Mouse (Mus musculus): Measurements from ENCODE around the gene Grik5.
"Not testable (repeated sequence)": the region's sequence is repeated elsewhere in the genome, so short reads cannot be mapped to it uniquely, and the experiment has no call there.

The Grik5 gene

GRCm38 (mm10) chr7:25058836-25059235 lies 13.3 kb downstream of the Grik5 start:
- TF ChIP-seq CTCF (conservative IDR thresholded peaks at IDR 0.05; ENCODE audit: low read length), result no peak
- no peak for TF ChIP-seq POU5F1 (IDR thresholded peaks at IDR 0.05; ENCODE audit: borderline replicate concordance, low read length)
- TF ChIP-seq NANOG (IDR thresholded peaks at IDR 0.05; ENCODE audit: borderline replicate concordance, low read length), result no peak
- peak overlapping the region; percentile 51; the same call in 1 of the 2 replicates for H3K4me3 ChIP-seq (replicated peaks; ENCODE audit: low read length)
- H3K9me3 ChIP-seq (ENCODE audit: low read length), result no peaks in the 10 kb centered on the region
- no peaks in the 10 kb centered on the region for H3K27me3 ChIP-seq (ENCODE audit: insufficient read depth, low read length)
- H3K36me3 ChIP-seq (ENCODE audit: insufficient read depth, low read length), result peaks cover 64% of the 10 kb centered on the region
- peaks cover 10% of the 10 kb centered on the region for H3K4me1 ChIP-seq (replicated peaks; ENCODE audit: low read depth, low read length)

- H3K27me3 ChIP-seq (ENCODE audit: insufficient read depth, low read length), result no peaks in the 10 kb centered on the region
- no peak for TF ChIP-seq POU5F1 (IDR thresholded peaks at IDR 0.05; ENCODE audit: borderline replicate concordance, low read length)
- TF ChIP-seq CTCF (conservative IDR thresholded peaks at IDR 0.05; ENCODE audit: low read length), result no peak
- no peak for TF ChIP-seq NANOG (IDR thresholded peaks at IDR 0.05; ENCODE audit: borderline replicate concordance, low read length)
- H3K4me1 ChIP-seq (replicated peaks; ENCODE audit: low read depth, low read length), result peaks cover 10% of the 10 kb centered on the region
- H3K9me3 ChIP-seq (ENCODE audit: low read length), result no peaks in the 10 kb centered on the region
- peaks cover 60% of the 10 kb centered on the region for H3K36me3 ChIP-seq (ENCODE audit: insufficient read depth, low read length)
- peak overlapping the region; percentile 51 for H3K4me3 ChIP-seq (replicated peaks; ENCODE audit: low read length)
These were observed 13.8 kb downstream of the Grik5 start for GRCm38 (mm10) chr7:25058394-25058793.

- H3K4me3 ChIP-seq (replicated peaks; ENCODE audit: low read length), result peak overlapping the region; percentile 51; the same call in 1 of the 2 replicates
- H3K9me3 ChIP-seq (ENCODE audit: low read length), result no peaks in the 10 kb centered on the region
- TF ChIP-seq NANOG (IDR thresholded peaks at IDR 0.05; ENCODE audit: borderline replicate concordance, low read length) (no peak), CTCF (conservative IDR thresholded peaks at IDR 0.05; ENCODE audit: low read length) (no peak), POU5F1 (IDR thresholded peaks at IDR 0.05; ENCODE audit: borderline replicate concordance, low read length) (no peak)
- H3K27me3 ChIP-seq (ENCODE audit: insufficient read depth, low read length), result no peaks in the 10 kb centered on the region
- H3K4me1 ChIP-seq (replicated peaks; ENCODE audit: low read depth, low read length), result peaks cover 10% of the 10 kb centered on the region
- H3K36me3 ChIP-seq (ENCODE audit: insufficient read depth, low read length), result peaks cover 54% of the 10 kb centered on the region
These were observed 14.3 kb downstream of the Grik5 start for GRCm38 (mm10) chr7:25057888-25058287.

- peaks cover 50% of the 10 kb centered on the region for H3K36me3 ChIP-seq (ENCODE audit: insufficient read depth, low read length)
- TF ChIP-seq POU5F1 (IDR thresholded peaks at IDR 0.05; ENCODE audit: borderline replicate concordance, low read length) (no peak), CTCF (conservative IDR thresholded peaks at IDR 0.05; ENCODE audit: low read length) (no peak), NANOG (IDR thresholded peaks at IDR 0.05; ENCODE audit: borderline replicate concordance, low read length) (no peak)
- no peak overlapping the region for H3K4me3 ChIP-seq (replicated peaks; ENCODE audit: low read length)
- no peaks in the 10 kb centered on the region for H3K9me3 ChIP-seq (ENCODE audit: low read length)
- H3K27me3 ChIP-seq (ENCODE audit: insufficient read depth, low read length), result no peaks in the 10 kb centered on the region
- H3K4me1 ChIP-seq (replicated peaks; ENCODE audit: low read depth, low read length), result peaks cover 10% of the 10 kb centered on the region
These were observed 15.2 kb downstream of the Grik5 start for GRCm38 (mm10) chr7:25056951-25057350.

- TF ChIP-seq NANOG (IDR thresholded peaks at IDR 0.05; ENCODE audit: borderline replicate concordance, low read length) (no peak), POU5F1 (IDR thresholded peaks at IDR 0.05; ENCODE audit: borderline replicate concordance, low read length) (no peak), CTCF (conservative IDR thresholded peaks at IDR 0.05; ENCODE audit: low read length) (no peak)
- peaks cover 7% of the 10 kb centered on the region for H3K4me1 ChIP-seq (replicated peaks; ENCODE audit: low read depth, low read length)
- no peaks in the 10 kb centered on the region for H3K9me3 ChIP-seq (ENCODE audit: low read length)
These were observed 19.6 kb downstream of the Grik5 start for GRCm38 (mm10) chr7:25052587-25052986.

GRCm38 (mm10) chr7:25049295-25049930 lies 22.7 kb downstream of the Grik5 start:
- TF ChIP-seq POU5F1 (IDR thresholded peaks at IDR 0.05; ENCODE audit: borderline replicate concordance, low read length) (no peak), NANOG (IDR thresholded peaks at IDR 0.05; ENCODE audit: borderline replicate concordance, low read length) (no peak), CTCF (conservative IDR thresholded peaks at IDR 0.05; ENCODE audit: low read length) (no peak)

More at GRCm38 (mm10) chr7:25052587-25052986, 19.6 kb downstream of the Grik5 start:
- Histone ChIP-seq H3K4me3 (replicated peaks; ENCODE audit: low read length) (no peak overlapping the region), H3K36me3 (ENCODE audit: insufficient read depth, low read length) (peaks cover 29% of the 10 kb centered on the region; the same call in 1 of the 2 replicates), H3K27me3 (ENCODE audit: insufficient read depth, low read length) (no peaks in the 10 kb centered on the region)

GRCm38 (mm10) chr7:25047363-25047762 lies 24.8 kb downstream of the Grik5 start:
- peaks cover 51% of the 10 kb centered on the region for H3K4me1 ChIP-seq (replicated peaks; ENCODE audit: low read depth, low read length)
- H3K4me3 ChIP-seq (replicated peaks; ENCODE audit: low read length), result no peak overlapping the region
- H3K27me3 ChIP-seq (ENCODE audit: insufficient read depth, low read length), result no peaks in the 10 kb centered on the region
- no peaks in the 10 kb centered on the region for H3K9me3 ChIP-seq (ENCODE audit: low read length)
- no peak for TF ChIP-seq NANOG (IDR thresholded peaks at IDR 0.05; ENCODE audit: borderline replicate concordance, low read length)
- no peak for TF ChIP-seq POU5F1 (IDR thresholded peaks at IDR 0.05; ENCODE audit: borderline replicate concordance, low read length)
- TF ChIP-seq CTCF (conservative IDR thresholded peaks at IDR 0.05; ENCODE audit: low read length), result no peak
- H3K36me3 ChIP-seq (ENCODE audit: insufficient read depth, low read length), result peaks cover 7% of the 10 kb centered on the region; the same call in 1 of the 2 replicates

More at GRCm38 (mm10) chr7:25049295-25049930, 22.7 kb downstream of the Grik5 start:
- Histone ChIP-seq H3K9me3 (ENCODE audit: low read length) (no peaks in the 10 kb centered on the region), H3K36me3 (ENCODE audit: insufficient read depth, low read length) (peaks cover 9% of the 10 kb centered on the region; the same call in 1 of the 2 replicates), H3K27me3 (ENCODE audit: insufficient read depth, low read length) (no peaks in the 10 kb centered on the region), H3K4me1 (replicated peaks; ENCODE audit: low read depth, low read length) (peaks cover 30% of the 10 kb centered on the region), H3K4me3 (replicated peaks; ENCODE audit: low read length) (no peak overlapping the region)

GRCm38 (mm10) chr7:25044599-25044998 lies 27.5 kb downstream of the Grik5 start:
- peak overlapping the region; percentile 17; the same call in 1 of the 2 replicates for H3K4me3 ChIP-seq (replicated peaks; ENCODE audit: low read length)
- H3K36me3 ChIP-seq (ENCODE audit: insufficient read depth, low read length); H3K27me3 ChIP-seq (ENCODE audit: insufficient read depth, low read length); H3K9me3 ChIP-seq (ENCODE audit: low read length): not testable (repeated sequence)
- H3K4me1 ChIP-seq (replicated peaks; ENCODE audit: low read depth, low read length), result peaks cover 50% of the 10 kb centered on the region

GRCm38 (mm10) chr7:25041921-25042320 lies 30.2 kb downstream of the Grik5 start:
- TF ChIP-seq NANOG (IDR thresholded peaks at IDR 0.05; ENCODE audit: borderline replicate concordance, low read length) (no peak), POU5F1 (IDR thresholded peaks at IDR 0.05; ENCODE audit: borderline replicate concordance, low read length) (no peak), CTCF (conservative IDR thresholded peaks at IDR 0.05; ENCODE audit: low read length) (no peak)
- H3K4me1 ChIP-seq (replicated peaks; ENCODE audit: low read depth, low read length), result peaks cover 50% of the 10 kb centered on the region

More at GRCm38 (mm10) chr7:25041921-25042320, 30.2 kb downstream of the Grik5 start:
- peaks cover 3% of the 10 kb centered on the region; the same call in 1 of the 2 replicates for H3K27me3 ChIP-seq (ENCODE audit: insufficient read depth, low read length)
- H3K36me3 ChIP-seq (ENCODE audit: insufficient read depth, low read length), result peaks cover 7% of the 10 kb centered on the region; the same call in 1 of the 2 replicates
- H3K9me3 ChIP-seq (ENCODE audit: low read length), result no peaks in the 10 kb centered on the region
- no peak overlapping the region for H3K4me3 ChIP-seq (replicated peaks; ENCODE audit: low read length)

Measured in E14TG2a.4 (cell line).